Mouse (Mus musculus) neural tube, embryonic 13.5 days (tissue): ENCODE data around the gene Itgal. TPM values are rescaled to one million over a fixed set of nuclear protein-coding genes. Genes with fewer than 3 reads are reported as not detected.
"Not testable (repeated sequence)": the region's sequence is repeated elsewhere in the genome, so short reads cannot be mapped to it uniquely, and the experiment has no call there.

ENCODE experiments used
- ATAC-seq: fragments of 200-750 bp; cut with Nextera tagmentation; 2 replicates; pipeline ENCODE4 v1.8.0; 2017; ENCODE audit warnings: low read depth, mild to moderate bottlenecking, moderate TSS enrichment, moderate library complexity
- H3K27ac ChIP-seq: fragments of 300-500 bp; sonication (generic); replicated peaks from 2 replicates; pipeline ENCODE4 v1.5.1; 2015; ENCODE audit warnings: moderate library complexity, mild to moderate bottlenecking, inconsistent platforms
- H3K27me3 ChIP-seq: fragments of 300-500 bp; sonication (generic); 2 replicates; pipeline ENCODE4 v1.6.1; 2015; ENCODE audit warnings: mild to moderate bottlenecking, inconsistent platforms
- H3K36me3 ChIP-seq: fragments of 300-500 bp; sonication (generic); 2 replicates; pipeline ENCODE4 v1.6.1; 2015; ENCODE audit warnings: mild to moderate bottlenecking, inconsistent platforms
- H3K4me1 ChIP-seq: fragments of 300-500 bp; sonication (generic); replicated peaks from 2 replicates; pipeline ENCODE4 v1.6.1; 2015; ENCODE audit warnings: inconsistent platforms
- H3K4me2 ChIP-seq: fragments of 300-500 bp; sonication (generic); 2 replicates; pipeline ENCODE4 v1.6.1; 2015; ENCODE audit warnings: inconsistent platforms, mild to moderate bottlenecking, moderate library complexity
- H3K4me3 ChIP-seq: fragments of 300-500 bp; sonication (generic); 2 replicates; pipeline ENCODE4 v1.5.1; 2015; ENCODE audit warnings: mild to moderate bottlenecking, inconsistent platforms
- H3K9ac ChIP-seq: fragments of 300-500 bp; sonication (generic); 2 replicates; pipeline ENCODE4 v1.6.1; 2015; ENCODE audit warnings: moderate library complexity, mild to moderate bottlenecking, inconsistent platforms
- H3K9me3 ChIP-seq: fragments of 300-500 bp; sonication (generic); 2 replicates; pipeline ENCODE4 v1.6.1; 2016; ENCODE audit warnings: inconsistent platforms
- WGBS: fragments of 180-500 bp; shearing (Covaris S2); methylation state at CpG from one replicate; pipeline ENCODE4 v1.1.7; 2015; 5-methylcytosine and 5-hydroxymethylcytosine counted together
- polyA plus RNA-seq: library from polyadenylated mRNA; unstranded; fragments of >200 nt; fragmentation: Nextera tagmentation; extraction: Ambion mirVana; gene quantifications from 2 replicates; pipeline ENCODE4 v1.2.1, GENCODE M21; 2015

Itgal gene
- polyA plus RNA-seq, 1 experiment from 2014 or later: 0.31 TPM

DNA sequence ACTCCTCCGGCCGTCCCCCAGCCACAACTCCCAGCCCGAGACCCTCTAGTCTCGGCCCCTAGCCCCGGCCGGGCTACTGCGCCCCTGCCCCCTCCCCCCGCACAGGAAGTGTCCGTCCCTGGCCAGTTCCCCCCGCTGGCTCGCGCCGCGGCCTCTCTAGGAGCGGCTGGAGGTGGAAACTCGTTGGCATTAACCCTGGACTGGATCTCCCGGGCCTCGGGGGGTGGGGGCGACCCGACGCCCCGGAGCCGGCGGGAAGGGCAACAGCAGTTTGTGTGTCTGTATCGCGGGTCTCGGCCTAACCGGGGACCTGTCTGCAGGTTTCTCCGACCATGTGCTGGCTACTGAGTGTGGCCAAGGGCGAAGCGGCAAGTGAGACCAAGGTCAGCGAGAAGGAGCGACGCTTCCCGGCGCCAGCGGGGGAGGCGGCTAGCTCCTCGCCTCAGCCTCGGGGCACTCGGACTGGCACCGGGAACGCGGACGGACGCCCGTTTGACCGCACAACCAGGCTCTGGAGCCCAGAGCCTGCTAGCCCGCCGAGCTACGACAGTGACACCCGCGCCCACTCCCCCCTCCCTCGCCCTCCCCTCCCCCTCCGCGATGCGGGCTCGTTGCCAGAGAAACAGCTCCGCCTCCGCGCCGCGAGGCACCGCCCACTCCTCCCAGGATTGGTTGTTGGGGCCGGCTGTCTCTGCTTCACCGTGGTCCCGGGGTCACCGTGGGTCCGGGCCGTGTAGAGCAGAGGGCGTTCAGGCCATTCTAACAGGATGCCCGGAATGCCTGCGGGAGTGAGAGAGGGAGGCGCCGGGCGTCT lies 49.7 kb downstream of the Itgal start, which contains the start of gene Zfp768:
TSS of gene Zfp768 (minus strand) at position 78 of the 814 bp plus-strand sequence.
- peak within 1 kb of the TSS; percentile 96 for H3K9ac ChIP-seq
- H3K36me3 ChIP-seq: peaks cover 29% of the 10 kb centered on the region
- H3K27ac ChIP-seq: peak within 1 kb of the TSS; percentile 93
- ATAC-seq: peak; percentile 96
- H3K9me3 ChIP-seq: no peaks in the 10 kb centered on the region
- WGBS: under 1% methylated on average over 74 of the region's 76 CpGs
- H3K4me2 ChIP-seq: peak within 1 kb of the TSS; percentile 85
- H3K4me3 ChIP-seq: peak within 1 kb of the TSS; percentile 84
- peaks cover 28% of the 10 kb centered on the region for H3K4me1 ChIP-seq
- H3K27me3 ChIP-seq: no peaks in the 10 kb centered on the region

DNA sequence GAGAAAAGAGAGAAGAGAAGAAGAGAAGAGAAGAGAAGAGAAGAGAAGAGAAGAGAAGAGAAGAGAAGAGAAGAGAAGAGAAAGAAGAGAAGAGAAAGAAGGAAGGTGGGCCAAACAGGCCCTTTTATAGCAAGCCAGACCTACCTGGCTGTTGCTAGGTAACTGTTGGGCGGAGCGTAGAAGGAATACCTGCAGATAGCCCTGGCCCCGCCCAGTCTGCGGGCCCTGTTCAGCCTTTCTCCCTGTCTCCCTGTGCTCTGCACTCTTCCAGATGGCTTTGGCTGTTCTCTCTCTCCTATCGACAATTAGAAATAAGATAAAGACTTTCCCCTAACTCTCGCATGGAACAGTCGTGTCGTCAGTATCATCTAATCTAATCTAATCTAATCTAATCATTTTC lies 50.6 kb downstream of the Itgal start:
- peak overlapping the region; percentile 84 for H3K4me3 ChIP-seq

DNA sequence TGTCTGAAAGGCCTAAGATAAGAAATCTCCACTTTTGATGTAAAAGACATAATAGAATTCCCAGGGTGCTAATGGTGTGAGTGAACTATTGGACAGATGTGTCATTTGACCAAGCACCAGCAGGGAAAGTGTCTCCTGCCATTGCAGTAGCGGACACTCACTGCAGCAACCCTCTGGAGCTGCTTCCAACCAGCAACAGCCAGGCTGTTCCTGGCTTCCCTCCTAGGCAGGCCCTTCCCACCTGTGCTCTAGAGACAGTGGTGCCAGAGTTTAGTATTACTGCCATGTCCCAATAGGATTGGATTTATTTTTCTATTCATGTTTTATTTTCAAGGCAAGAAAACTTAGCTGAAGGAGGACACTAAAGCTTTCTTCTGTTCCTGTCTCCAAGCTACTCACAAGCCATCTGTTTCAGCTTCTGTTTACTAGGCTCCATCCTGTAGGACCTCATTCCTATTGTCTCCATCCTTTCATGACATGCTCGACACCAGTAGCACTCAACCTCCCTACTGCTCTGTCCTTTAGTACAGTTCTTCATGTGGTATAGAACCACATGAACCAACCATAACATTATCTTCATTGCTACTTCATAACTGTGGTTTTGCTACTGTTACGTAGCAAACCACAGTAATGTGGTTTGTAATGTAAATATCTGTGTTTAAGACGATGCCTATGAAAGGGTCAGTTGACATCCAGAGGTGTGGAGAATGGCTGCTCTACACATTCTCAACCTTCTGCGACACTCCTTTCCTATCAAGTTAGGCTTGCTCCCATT lies 55.4 kb downstream of the Itgal start:
- no peaks in the 10 kb centered on the region for H3K36me3 ChIP-seq
- H3K9ac ChIP-seq: no peak overlapping the region
- no peak overlapping the region for H3K4me3 ChIP-seq
- H3K4me1 ChIP-seq: peaks cover 9% of the 10 kb centered on the region
- WGBS: 84% methylated on average over 5 of the region's 5 CpGs
- H3K27ac ChIP-seq: no peak overlapping the region
- no peak for ATAC-seq
- H3K4me2 ChIP-seq: no peak overlapping the region
- no peaks in the 10 kb centered on the region for H3K9me3 ChIP-seq
- H3K27me3 ChIP-seq: 0 out of 2 replicates have a peak, but pooled peaks cover 3% of the 10 kb centered on the region

More for the DNA sequence above, 50.6 kb downstream of the Itgal start:
- Histone ChIP-seq H3K4me1 (peaks cover 28% of the 10 kb centered on the region), H3K4me2 (peak overlapping the region; percentile 85), H3K9me3 (no peaks in the 10 kb centered on the region), H3K36me3 (peaks cover 20% of the 10 kb centered on the region), H3K27me3 (no peaks in the 10 kb centered on the region), H3K9ac (peak overlapping the region; percentile 96; the same call in 1 of the 2 replicates), H3K27ac (peak overlapping the region; percentile 93; the same call in 1 of the 2 replicates)
- ATAC-seq: no peak
- 15% methylated on average over 8 of the region's 8 CpGs for WGBS

DNA sequence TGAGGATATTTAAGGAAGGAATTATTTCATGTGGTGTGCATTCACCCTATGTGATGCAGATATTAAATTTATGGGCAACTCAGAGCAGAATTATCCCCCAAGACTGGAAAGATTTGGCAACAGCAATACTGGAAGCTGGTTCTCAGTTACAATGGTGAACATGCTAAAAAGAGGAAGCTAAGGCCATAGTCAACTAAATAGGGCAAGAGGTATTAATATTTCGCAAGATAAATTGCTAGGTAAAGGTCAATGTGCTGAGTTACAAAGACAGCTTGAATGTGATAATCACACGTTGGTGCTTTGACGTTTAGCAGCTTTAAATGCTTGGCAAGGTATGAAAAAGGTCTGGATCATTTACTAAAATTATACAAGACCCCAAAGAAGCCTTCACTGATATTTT lies 59.7 kb downstream of the Itgal start:
- ATAC-seq: no peak
- 58% methylated on average over 3 of the region's 3 CpGs for WGBS
- no peak overlapping the region for H3K9ac ChIP-seq

DNA sequence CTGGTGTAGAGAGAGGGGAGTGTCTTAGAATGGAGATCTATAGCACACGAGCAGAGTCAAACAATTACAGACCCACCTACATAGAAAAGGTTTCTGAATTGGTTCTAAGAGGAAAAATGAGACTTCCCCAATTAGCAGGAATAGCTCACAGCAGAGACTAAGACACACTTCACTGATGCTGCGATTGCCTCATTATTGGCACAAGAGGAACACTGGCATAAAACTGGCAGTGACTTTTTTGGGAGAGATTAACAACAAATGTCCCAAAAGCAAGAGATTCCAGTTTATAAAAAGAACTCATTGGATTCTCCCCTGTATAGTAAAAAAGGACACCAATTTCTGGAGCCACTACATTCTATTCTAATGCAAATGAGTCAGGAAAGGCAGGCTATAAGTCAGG lies 61.8 kb downstream of the Itgal start:
- no peak overlapping the region for H3K27ac ChIP-seq
- WGBS: 64% methylated on average over 2 of the region's 2 CpGs

More for the DNA sequence above, 59.7 kb downstream of the Itgal start:
- Histone ChIP-seq H3K4me2 (no peak overlapping the region), H3K27ac (no peak overlapping the region), H3K9me3 (no peaks in the 10 kb centered on the region), H3K4me1 (no peaks in the 10 kb centered on the region), H3K36me3 (no peaks in the 10 kb centered on the region), H3K4me3 (no peak overlapping the region), H3K27me3 (peaks cover 16% of the 10 kb centered on the region; the same call in 1 of the 2 replicates)

DNA sequence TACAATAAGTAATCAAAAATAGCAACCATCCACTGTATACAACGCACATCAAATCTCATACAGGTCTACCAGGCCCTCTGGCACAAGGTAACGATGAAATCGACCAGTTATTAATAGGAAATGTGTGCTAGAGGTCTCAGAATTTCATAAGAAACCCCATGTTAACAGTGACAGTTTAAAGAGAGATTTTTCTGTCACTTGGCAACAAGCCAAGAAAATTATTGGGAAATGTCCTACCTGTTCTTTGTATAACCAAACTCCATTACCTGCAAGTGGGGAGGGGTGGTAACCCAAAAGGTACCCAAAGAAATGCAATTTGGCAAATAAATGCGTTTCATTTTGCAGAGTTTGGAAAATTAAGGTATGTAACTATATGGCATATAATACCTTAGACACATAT lies 62.4 kb downstream of the Itgal start:
- no peak overlapping the region for H3K4me2 ChIP-seq
- peaks cover 26% of the 10 kb centered on the region for H3K27me3 ChIP-seq
- no peak for ATAC-seq
- no peak overlapping the region for H3K4me3 ChIP-seq
- 71% methylated on average over 4 of the region's 4 CpGs for WGBS
- H3K9ac ChIP-seq: no peak overlapping the region
- peaks cover 3% of the 10 kb centered on the region for H3K4me1 ChIP-seq
- H3K9me3 ChIP-seq: no peaks in the 10 kb centered on the region
- H3K27ac ChIP-seq: no peak overlapping the region
- H3K36me3 ChIP-seq: no peaks in the 10 kb centered on the region

More for the DNA sequence above, 61.8 kb downstream of the Itgal start:
- H3K27me3 ChIP-seq: peaks cover 24% of the 10 kb centered on the region
- H3K36me3 ChIP-seq: no peaks in the 10 kb centered on the region
- no peak overlapping the region for H3K4me2 ChIP-seq
- no peak overlapping the region for H3K4me3 ChIP-seq
- H3K4me1 ChIP-seq: no peaks in the 10 kb centered on the region
- H3K9ac ChIP-seq: no peak overlapping the region
- H3K9me3 ChIP-seq: no peaks in the 10 kb centered on the region
- no peak for ATAC-seq

DNA sequence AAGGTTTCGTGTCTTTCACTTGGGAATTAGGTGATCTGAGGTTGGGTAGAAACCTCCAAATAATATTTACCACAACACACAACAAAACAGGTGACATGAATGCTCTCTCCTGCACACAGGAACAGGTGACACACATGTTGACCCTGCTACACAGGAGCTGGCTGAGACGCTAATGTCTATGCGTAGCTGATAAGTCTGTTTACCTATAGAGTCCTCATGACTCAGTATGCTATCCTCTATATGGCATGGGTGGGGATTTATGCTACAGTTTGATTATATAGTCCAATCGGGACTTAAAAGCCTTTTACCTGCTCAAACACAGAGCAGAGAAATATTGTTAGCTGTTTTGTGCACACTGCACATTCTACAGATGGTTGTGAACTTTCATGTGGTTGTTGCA lies 64.2 kb downstream of the Itgal start:
- 78% methylated on average over 4 of the region's 4 CpGs for WGBS
- H3K4me2 ChIP-seq: no peak overlapping the region
- ATAC-seq: no peak

DNA sequence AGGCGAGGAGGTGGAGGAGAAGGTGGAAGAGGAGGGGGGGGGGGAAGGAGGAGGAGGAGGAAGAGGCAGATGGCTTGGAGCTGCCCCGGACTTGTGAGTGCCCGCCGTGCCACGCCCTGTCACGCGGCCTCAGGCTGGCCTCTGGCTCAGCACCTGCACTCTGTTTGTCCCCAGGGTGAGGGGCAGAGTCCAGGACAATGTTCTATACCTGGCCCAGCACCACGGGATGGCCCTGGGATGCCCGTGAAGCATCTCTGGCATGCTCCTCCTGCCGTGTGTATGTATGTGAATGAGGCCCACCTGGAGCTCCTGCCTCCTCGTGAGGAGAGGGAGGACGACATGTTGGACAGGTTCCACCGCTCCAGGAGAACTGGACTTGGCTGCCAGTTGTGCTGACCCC lies 65.4 kb downstream of the Itgal start:
- H3K4me3 ChIP-seq: no peak overlapping the region
- 49% methylated on average over 13 of the region's 13 CpGs for WGBS

More for the DNA sequence above, 64.2 kb downstream of the Itgal start:
- peaks cover 30% of the 10 kb centered on the region for H3K27me3 ChIP-seq
- no peak overlapping the region for H3K4me3 ChIP-seq
- no peaks in the 10 kb centered on the region for H3K9me3 ChIP-seq
- H3K4me1 ChIP-seq: peaks cover 9% of the 10 kb centered on the region
- H3K9ac ChIP-seq: no peak overlapping the region
- no peak overlapping the region for H3K27ac ChIP-seq
- no peaks in the 10 kb centered on the region for H3K36me3 ChIP-seq

DNA sequence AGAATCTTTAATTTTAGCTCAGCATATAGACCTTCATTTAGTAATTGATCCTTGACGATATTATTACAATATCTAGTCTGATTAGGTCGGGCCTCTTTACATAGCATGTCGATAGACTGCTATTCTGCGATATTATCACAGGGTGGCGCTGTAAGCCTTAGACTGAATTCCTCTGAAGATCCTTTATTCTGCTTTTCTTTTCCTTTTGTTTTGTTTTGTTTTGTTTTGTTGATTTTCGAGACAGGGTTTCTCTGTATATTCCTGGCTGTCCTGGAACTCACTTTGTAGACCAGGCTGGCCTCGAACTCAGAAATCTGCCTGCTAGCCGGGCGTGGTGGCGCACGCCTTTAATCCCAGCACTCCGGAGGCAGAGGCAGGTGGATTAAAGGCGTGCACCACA lies 66.4 kb downstream of the Itgal start:
- not testable (repeated sequence) for H3K9ac ChIP-seq, H3K36me3 ChIP-seq, H3K9me3 ChIP-seq, H3K4me1 ChIP-seq, H3K27ac ChIP-seq, ATAC-seq
- peak overlapping the region; percentile 37 for H3K4me2 ChIP-seq
- peak overlapping the region; percentile 15; the same call in 1 of the 2 replicates for H3K4me3 ChIP-seq
- WGBS: 21% methylated on average over 13 of the region's 13 CpGs
- peaks cover 30% of the 10 kb centered on the region for H3K27me3 ChIP-seq

More for the DNA sequence above, 65.4 kb downstream of the Itgal start:
- Histone ChIP-seq H3K9me3 (no peaks in the 10 kb centered on the region), H3K36me3 (no peaks in the 10 kb centered on the region), H3K27me3 (peaks cover 30% of the 10 kb centered on the region), H3K9ac (no peak overlapping the region), H3K27ac (no peak overlapping the region), H3K4me2 (no peak overlapping the region), H3K4me1 (peaks cover 9% of the 10 kb centered on the region)
- ATAC-seq: no peak

DNA sequence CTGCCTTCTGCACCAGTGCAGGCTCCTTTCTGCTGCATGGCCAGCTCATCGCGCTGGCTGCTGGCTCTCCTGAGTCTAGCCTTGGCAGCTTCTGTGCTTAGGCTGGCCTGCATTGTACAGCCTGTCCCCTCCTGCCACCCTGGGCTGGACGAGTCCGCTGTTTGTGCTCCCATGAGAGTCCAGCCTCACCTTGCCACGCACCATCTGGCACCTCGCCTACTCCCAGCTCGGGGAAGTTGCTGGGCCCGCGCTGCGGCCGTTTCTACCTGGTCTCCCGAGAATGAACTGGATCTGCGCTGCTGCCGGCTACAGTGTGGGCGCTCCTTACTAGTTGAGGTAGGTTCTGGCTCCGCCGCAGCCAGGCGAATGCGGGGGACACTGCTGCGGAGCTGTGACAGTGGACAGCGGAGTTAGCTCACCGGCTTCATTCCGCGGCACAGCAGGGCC lies 67.4 kb downstream of the Itgal start:
- H3K27ac ChIP-seq: no peak overlapping the region
- 2% methylated on average over 24 of the region's 24 CpGs for WGBS
- peak overlapping the region; percentile 42 for H3K4me3 ChIP-seq
- peak; percentile 75 for ATAC-seq
- H3K27me3 ChIP-seq: peaks cover 30% of the 10 kb centered on the region
- peak overlapping the region; percentile 72 for H3K4me2 ChIP-seq
- peaks cover 9% of the 10 kb centered on the region for H3K4me1 ChIP-seq
- H3K36me3 ChIP-seq: no peaks in the 10 kb centered on the region
- H3K9ac ChIP-seq: peak overlapping the region; percentile 69
- no peaks in the 10 kb centered on the region for H3K9me3 ChIP-seq

DNA sequence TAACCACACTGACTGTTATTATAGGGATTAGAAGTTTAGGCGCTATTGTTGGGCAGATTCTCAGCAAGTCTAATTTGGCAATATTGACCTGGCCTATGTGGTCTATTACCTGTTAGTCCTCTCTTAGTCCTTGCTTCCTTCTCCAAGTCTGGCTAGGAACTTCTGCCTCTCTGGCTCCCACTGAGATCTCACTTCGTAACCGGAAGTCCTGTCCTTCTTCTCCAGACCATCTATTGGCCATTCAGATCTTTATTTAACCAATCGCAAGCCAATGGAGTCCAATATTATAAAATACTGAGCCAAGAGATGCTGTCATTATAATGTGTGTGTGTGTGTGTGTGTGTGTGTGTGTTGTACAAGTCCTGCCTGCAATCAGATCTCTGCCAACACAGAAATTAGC lies 68.1 kb downstream of the Itgal start:
- no peaks in the 10 kb centered on the region for H3K36me3 ChIP-seq
- no peak for ATAC-seq
- no peaks in the 10 kb centered on the region for H3K9me3 ChIP-seq
- H3K4me1 ChIP-seq: peaks cover 9% of the 10 kb centered on the region
- no peak overlapping the region for H3K27ac ChIP-seq
- peak overlapping the region; percentile 42 for H3K4me3 ChIP-seq
- peaks cover 30% of the 10 kb centered on the region for H3K27me3 ChIP-seq
- peak overlapping the region; percentile 72 for H3K4me2 ChIP-seq
- no peak overlapping the region for H3K9ac ChIP-seq
- WGBS: 62% methylated on average over 4 of the region's 4 CpGs

DNA sequence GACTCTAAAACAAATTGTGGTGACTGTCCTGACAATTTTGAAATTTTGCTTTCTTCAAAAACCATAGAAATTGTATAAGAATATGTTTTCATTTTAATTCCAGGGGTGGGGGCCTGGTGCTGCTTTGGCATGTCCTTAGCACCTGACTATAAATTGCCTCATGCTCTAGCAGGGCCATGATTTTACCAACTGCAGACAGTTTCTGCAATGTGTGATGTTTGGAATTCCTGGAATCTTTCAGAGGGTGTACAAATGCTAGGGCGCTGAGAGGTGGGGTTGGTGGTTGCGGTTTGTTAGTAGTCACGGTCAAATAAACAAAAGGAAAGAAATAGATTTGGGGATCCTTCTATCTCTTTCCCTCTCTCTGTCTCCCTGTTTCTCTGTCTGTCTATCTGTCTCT lies 70.2 kb downstream of the Itgal start:
- Histone ChIP-seq H3K9ac (no peak overlapping the region), H3K27me3 (peaks cover 15% of the 10 kb centered on the region; the same call in 1 of the 2 replicates), H3K4me2 (no peak overlapping the region), H3K4me3 (no peak overlapping the region), H3K4me1 (peaks cover 9% of the 10 kb centered on the region), H3K36me3 (no peaks in the 10 kb centered on the region), H3K27ac (no peak overlapping the region), H3K9me3 (no peaks in the 10 kb centered on the region)
- no peak for ATAC-seq
- 81% methylated on average over 3 of the region's 3 CpGs for WGBS
